Mouse (Mus musculus): ENCODE data around the gene Thra.
A peak's percentile ranks its signal among the peaks of the same experiment; 100 is the strongest.

DNA sequence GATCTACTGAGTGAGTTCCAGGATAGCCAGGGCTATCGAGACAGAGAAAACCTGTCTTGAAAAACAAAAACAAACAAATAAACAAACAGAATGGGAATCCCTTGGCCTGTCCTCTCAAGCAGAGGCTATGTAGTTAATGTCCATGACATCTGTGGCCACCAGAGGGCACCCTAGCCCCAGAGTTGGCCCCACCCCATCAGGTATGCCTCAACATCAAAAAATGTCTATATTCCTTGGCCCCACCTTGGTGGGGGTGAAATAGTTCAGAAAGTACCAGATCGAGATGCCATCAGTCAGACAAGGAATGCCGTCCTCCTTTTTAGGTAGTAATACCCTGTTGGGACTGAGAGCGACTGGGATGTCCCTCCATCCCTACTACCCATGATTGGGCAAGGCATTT lies 40.5 kb upstream of the Thra start:
- peak; percentile 83; the same call in 1 of the 2 replicates for TF ChIP-seq CTCF (IDR thresholded peaks at IDR 0.05; ENCODE audit: extremely low read depth, insufficient read length, insufficient replicate concordance, low read depth, low read length)
- no peak for TF ChIP-seq POLR2A (IDR thresholded peaks at IDR 0.05; ENCODE audit: low read depth, low read length)

Data from small intestine, adult 2 months (tissue).